Mouse (Mus musculus): Measurements from ENCODE around the gene Izumo1r.

Gene Izumo1r

GRCm38 (mm10) chr9:14903581-14904378 is at the start of gene Izumo1r:
Izumo1r (minus strand) TSS chr9:14903949.
- no peak for DNase-seq

- no peak for DNase-seq
Observed at GRCm38 (mm10) chr9:14951072-14951471, 47.3 kb upstream of the Izumo1r start.

- DNase-seq: no peak
Observed at GRCm38 (mm10) chr9:14948843-14949242, 45.1 kb upstream of the Izumo1r start.

- no peak for DNase-seq
Observed at GRCm38 (mm10) chr9:14946677-14947076, 42.9 kb upstream of the Izumo1r start.

GRCm38 (mm10) chr9:14945919-14946318 is 42.2 kb upstream of the Izumo1r start:
- no peak for DNase-seq

- no peak for DNase-seq
Observed at GRCm38 (mm10) chr9:14942143-14942720, 38.5 kb upstream of the Izumo1r start.

- DNase-seq: no peak
Observed at GRCm38 (mm10) chr9:14939610-14940009, 35.9 kb upstream of the Izumo1r start.

- no peak for DNase-seq
Observed at GRCm38 (mm10) chr9:14937308-14937707, 33.6 kb upstream of the Izumo1r start.

- DNase-seq: no peak
Observed at GRCm38 (mm10) chr9:14934851-14935250, 31.1 kb upstream of the Izumo1r start.

- no peak for DNase-seq
Observed at GRCm38 (mm10) chr9:14931943-14932342, 28.2 kb upstream of the Izumo1r start.

- no peak for DNase-seq
Observed at GRCm38 (mm10) chr9:14931211-14931610, 27.5 kb upstream of the Izumo1r start.

- no peak for DNase-seq
Observed at GRCm38 (mm10) chr9:14926593-14926992, 22.8 kb upstream of the Izumo1r start.

GRCm38 (mm10) chr9:14923625-14924024 is 19.9 kb upstream of the Izumo1r start:
- DNase-seq: no peak

GRCm38 (mm10) chr9:14921971-14922560 is 18.3 kb upstream of the Izumo1r start:
- DNase-seq: no peak

GRCm38 (mm10) chr9:14921254-14921653 is 17.5 kb upstream of the Izumo1r start:
- DNase-seq: no peak

- DNase-seq: no peak
Observed at GRCm38 (mm10) chr9:14920608-14921007, 16.9 kb upstream of the Izumo1r start.

GRCm38 (mm10) chr9:14918825-14919668 is 15.3 kb upstream of the Izumo1r start:
- no peak for DNase-seq

- no peak for DNase-seq
Observed at GRCm38 (mm10) chr9:14917661-14918060, 13.9 kb upstream of the Izumo1r start.

GRCm38 (mm10) chr9:14912037-14912436 is 8.3 kb upstream of the Izumo1r start:
- no peak for DNase-seq

GRCm38 (mm10) chr9:14909981-14910380 is 6.2 kb upstream of the Izumo1r start:
- DNase-seq: no peak

GRCm38 (mm10) chr9:14907816-14908415 is 4.2 kb upstream of the Izumo1r start:
- DNase-seq: no peak

- no peak for DNase-seq
Observed at GRCm38 (mm10) chr9:14905956-14906355, 2.2 kb upstream of the Izumo1r start.
